Mouse (Mus musculus): ENCODE measurements around the gene Calm3. TPM values are rescaled to one million over a fixed set of nuclear protein-coding genes. Genes with fewer than 3 reads are reported as not detected.

Calm3 gene
- polyA plus RNA-seq, 3 experiments from 2014 or later, result 51.8 to 255 (median 105) TPM

DNA sequence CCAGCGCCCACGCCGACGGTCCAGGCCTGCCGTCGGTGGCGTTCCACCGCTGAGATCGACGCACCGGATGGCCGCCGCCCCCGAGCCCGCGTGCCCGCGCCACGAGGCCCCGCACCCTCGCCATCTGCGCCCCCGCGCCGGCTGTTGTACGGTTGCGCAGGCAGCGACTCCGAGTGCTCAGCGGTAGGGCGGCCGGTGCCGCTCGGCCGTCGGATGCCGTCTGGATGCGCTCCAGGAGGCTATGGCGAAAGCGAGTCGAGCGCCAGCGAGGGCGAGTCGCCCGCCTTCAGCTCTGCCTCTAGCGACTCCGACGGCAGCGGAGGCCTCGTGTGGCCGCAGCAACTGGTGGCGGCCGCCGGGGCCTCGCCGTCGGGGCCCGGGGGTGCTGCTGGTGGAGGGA is 38.0 kb downstream of the Calm3 start:
- no peak for ATAC-seq

DNA sequence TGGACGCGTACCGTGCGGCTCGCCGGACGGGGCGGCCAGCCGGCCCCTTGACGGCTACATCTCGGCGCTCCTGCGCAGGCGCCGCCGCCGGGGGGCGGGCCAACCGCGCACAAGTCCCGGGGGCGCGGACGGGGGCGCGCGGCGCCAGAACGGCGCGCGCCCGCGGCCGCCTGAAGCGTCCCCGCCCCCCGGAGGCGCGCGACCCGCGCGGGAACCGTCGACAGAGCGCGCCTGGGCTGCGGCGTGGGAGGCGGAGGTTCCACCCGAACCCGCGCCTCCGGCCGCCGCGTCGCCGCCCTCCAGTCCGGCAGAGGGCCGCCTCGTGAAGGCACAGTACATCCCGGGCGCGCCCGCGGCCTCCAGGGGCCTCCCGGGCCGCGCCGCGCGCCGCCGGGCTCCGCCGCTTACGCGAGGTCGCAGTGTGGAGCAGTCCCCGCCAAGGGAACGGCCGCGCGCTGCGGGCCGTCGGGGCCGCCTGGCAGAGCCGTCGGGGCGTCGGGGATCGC is 38.6 kb downstream of the Calm3 start:
- no peak for ATAC-seq

DNA sequence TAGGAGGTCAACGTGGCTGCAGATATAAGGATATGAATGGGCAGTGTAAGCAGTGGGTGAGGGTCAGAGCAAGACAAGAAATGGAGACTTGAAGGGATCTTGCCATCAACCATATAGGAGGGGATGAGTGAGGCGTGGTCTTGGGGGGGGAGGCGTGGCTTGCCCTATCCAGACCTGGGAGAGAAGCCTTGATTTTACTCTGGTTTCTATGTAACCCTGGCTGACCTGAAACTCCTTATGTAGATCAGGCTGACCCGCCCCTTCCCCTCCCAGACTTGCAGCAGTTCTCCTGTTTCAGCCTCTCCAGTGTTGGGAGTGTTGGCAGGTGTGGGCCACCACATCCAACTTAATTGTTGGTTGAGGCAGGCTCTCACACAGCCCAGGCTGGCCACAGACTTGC is 39.6 kb downstream of the Calm3 start:
- ATAC-seq, result no peak

DNA sequence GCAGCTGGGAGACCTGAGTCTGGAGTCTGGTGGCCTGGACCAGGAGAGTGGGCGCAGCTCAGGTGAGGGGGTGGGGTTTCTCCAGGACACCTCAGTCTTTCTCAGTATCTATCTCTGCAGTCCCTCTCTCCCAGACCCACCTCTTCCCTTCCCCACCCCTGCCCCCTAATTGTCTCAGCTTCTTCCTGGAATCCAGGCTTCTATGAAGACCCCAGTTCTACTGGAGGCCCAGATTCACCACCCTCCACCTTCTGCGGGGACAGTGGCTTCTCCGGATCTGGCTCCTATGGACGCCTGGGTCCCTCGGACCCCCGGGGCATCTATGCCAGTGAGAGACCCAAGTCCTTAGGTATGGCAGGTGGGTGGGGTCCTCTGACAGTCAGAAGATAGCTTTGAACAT is 40.8 kb downstream of the Calm3 start:
- ATAC-seq, result no peak

DNA sequence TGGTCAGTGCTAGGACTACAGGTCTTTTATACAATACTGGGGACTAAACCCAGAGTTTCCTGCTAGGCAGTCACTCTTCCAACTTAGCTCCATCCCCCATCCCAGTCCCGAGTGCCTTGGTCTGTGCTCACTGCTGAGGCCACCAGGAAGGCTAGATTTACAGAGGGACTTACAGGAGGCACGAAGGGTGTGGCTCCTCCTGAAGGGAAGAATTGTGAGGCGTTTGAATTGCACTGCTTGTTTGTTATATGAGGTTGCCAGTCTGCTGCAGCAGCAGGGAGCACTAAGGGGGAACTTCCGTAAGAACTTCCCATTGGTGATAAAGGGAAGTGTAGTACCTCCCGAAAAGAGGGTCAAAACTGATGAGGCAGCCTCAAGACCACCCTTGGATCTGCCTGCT is 43.3 kb downstream of the Calm3 start:
- no peak for ATAC-seq

DNA sequence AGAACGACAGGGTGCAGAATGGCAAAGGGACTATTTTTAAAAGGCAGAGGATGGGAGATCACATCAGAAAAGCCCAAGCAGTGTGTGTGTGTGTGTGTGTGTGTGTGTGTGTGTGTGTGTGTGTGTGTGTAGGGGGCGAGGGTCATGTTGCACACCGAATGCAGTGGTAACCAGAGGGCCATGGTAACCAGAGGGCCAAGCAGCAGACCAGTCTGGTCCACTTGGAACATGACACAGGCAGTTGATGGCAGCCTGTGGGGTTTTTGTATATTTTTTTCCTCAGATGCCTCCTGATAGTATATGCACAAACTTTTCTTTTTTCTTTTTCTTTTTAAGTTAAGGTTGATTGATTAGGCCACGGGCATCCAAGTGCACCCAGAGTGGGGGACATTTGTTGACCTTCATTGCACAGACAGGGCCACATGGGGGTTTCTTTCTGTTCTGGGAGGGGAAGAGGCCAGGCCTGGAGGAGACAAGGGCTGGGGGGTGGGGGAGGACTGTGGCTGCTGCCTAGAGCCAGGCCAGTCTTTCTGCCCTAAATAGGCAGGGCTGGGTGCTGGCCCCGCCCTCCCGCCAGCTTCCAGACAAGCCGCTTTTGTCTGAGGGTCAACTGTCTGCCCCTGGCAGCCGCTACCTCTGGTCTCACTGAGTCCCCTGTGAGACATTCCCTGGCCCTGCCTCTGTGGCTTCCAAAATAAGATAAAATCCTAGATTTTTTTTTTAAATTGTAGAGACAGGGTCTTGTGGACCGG is 43.9 kb downstream of the Calm3 start:
- no peak for ATAC-seq

DNA sequence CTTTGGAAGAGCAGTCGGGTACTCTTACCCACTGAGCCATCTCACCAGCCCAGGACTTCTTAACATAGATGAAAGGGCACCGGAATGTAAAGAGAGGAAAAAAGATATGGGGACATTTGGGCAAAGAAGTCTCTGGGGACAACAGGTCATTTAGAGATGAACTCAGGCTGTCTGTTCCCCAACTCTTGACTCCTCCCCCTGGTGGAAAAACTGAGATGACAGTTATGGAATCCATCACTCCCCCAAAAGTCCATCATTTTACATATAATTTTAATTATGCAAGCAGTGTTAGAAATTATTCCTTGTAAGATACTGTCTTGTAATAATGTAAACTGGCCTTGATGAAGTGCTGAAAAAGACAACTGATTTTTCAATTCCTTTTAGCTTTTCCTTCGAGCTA is 46.2 kb downstream of the Calm3 start:
- no peak for ATAC-seq

DNA sequence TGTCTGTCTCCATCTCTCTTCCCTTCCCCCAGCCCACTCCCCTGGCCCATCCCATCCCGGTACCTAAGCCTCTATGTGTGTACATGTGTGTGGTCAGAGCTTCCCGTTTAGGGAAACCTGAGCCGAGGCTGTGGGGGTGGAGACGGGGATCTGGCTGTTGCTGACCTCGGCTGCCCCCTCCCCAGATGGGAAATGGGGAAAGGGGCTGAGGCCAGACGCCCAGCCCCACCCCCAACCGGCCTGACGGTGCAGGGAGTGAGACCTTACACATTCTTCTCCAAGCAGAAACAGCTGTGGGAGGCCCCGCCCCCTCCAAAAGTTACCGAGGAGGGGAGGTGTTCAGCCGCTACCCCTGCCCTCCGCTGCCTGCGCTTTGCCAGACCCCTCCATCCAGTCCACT is 47.3 kb downstream of the Calm3 start:
- no peak for ATAC-seq

DNA sequence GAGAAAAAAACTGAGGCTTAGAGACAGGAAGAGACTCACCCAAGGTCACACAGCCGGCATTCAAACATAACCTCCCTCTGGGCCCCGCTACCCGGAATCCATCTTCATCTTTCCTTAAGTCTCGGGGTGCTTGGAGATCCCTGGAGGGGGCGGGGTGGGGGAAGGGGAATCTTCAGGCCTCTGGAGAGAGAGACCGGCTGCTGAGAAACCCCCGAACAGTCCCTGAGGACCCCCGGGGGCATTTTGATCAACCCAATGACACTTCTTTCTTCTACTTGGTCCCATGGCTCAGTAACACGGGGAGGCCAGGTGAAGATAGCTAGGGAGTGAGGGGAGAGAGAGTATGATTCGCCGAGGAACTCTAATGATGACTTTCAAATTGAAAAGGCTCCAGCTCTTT is 47.9 kb downstream of the Calm3 start:
- no peak for ATAC-seq

DNA sequence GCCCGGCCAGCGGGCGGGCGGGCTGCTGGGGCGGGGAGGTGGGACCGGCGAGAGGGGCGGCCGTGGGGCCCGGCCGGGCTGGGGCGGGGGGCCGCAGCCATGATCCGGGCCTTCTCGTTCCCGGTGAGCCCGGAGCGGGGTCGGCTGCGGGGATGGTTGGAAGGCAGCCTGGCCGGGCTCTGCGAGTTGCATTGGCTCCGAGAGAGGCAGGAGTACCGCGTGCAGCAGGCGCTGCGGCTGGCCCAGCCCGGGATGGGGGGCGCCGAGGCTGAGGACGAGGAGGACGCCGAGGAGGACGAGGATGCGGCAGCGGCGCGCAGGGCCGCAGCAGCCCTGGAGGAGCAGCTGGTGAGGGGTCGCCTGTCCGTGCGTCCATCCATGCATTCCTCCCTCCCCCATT is 48.6 kb downstream of the Calm3 start:
- ATAC-seq, result no peak

DNA sequence AGATGAGACGGTGACA is 48.8 kb downstream of the Calm3 start, which contains the start of gene Dact3:
TSS of gene Dact3 (plus strand) at position 8 of the 16 bp plus-strand sequence.
- ATAC-seq, result no peak

DNA sequence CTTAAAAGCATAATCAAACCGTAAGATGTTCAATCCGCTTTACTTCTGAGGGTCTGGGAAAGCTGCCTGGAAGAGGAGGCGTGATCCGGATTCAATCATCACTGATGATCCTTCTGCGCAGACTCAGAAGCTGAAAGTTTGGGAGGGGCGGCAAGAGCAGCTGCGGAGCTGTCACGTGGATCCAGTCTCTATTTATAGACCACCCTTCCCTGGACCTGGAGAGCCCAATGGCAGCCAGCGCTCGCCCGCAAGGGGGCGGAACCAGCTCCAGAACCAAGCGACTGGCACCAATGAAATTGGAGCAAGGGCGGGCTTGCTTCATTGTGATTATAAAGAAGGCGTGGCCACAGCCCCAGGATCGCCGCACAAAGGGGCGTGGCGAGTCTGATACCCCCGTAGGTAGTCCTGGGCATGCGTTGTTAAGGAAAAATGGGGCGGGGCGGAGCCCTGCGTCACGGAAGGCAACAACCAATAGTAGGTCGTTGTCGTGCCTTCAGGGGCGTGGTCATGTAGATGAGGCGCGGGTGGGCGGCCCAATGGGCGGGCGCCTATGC is 49.1 kb downstream of the Calm3 start:
- peak; percentile 87 for ATAC-seq

DNA sequence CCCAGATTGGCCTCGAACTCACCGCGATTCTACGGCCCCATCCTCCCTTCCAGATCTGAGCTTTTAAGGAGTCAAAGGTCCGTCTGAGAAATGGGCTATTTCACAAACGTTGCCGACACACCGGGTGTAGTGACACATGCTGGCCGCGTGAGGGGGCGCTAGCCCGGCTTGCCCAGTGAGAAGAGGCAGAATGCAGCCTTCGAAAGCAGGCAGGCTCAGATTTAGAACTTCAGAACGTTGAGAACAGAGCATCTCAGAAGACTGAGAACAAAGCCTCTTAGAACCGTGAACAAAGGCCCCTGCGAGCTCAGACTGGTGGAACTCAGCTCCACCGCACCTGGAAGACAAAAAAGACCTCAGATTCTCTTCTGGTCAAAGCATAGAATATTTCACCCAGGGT is 49.7 kb downstream of the Calm3 start:
- peak; percentile 47 for ATAC-seq

DNA sequence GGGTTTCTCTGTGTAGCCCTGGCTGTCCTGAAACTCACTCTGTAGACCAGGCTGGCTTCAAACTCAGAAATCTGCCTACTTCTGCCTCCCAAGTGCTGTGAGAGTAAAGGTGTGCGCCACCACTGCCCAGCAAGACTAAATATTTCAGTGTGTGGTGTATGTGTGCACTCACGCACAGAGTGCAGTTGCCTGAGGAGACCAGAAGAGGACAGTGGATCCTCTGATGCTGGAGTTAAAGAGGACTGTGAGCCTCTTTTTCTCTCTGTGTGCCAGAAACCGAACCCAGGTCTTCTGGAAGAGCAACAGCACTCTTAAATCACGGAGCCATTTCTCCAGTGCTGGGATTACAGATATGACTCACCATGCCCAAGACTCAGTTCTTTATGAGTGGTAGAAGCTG is 50.5 kb downstream of the Calm3 start:
- no peak for ATAC-seq

DNA sequence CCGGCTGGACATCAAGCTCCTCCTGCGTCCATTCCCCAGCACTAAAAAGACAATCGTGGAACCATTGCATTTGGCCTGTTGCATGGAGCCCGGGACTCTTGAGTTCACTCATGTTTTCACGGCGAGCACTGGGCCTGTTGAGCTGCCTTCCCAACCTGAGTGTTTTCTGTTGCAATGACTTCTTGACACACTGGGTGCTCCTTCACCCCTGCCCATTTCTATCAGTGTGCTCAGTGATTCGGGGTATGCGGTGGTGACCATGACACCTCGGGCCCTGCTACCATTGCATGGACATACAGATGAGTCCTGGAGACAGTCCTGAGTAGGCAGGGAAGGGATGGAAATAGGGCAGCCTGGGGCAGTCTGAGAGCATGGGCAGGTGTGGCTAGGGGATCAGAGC is 51.4 kb downstream of the Calm3 start:
- ATAC-seq, result no peak

DNA sequence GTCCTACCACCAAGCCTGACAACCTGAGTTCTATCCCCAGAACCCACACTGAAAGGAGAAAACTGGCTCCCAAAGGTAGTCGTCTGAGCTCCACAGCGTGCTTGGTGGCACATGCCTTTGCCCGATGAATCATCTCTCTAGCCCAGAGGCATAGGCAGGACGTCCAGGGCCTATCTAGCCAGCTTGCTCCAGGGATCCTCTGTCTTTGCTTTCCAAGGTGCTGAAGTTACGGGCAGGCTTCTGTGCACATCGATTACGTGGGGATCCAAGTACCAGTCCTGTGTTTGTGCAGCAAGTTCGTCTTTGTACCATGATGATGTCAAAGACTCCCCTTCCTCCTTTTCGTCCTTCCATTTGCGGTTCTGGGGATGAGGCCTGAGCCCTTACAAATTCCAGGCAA is 52.3 kb downstream of the Calm3 start:
- ATAC-seq, result no peak

DNA sequence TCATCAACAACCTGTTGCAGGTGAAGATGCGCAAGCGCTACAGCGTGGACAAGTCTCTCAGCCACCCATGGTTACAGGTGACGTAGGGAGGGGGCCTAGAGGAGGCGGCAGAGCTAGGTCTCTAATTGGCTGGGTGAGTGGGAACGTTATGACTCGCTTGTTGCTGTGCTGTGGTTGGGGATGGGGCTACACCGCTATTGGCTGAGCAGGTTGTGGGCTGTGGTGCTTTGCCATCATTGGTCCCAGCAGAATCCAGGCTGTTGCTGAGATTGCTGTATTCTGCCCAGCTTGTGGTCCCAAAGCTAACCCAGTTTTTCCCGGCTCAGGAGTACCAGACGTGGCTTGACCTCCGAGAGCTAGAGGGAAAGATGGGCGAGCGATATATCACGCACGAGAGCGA is 54.4 kb downstream of the Calm3 start:
- ATAC-seq, result no peak

DNA sequence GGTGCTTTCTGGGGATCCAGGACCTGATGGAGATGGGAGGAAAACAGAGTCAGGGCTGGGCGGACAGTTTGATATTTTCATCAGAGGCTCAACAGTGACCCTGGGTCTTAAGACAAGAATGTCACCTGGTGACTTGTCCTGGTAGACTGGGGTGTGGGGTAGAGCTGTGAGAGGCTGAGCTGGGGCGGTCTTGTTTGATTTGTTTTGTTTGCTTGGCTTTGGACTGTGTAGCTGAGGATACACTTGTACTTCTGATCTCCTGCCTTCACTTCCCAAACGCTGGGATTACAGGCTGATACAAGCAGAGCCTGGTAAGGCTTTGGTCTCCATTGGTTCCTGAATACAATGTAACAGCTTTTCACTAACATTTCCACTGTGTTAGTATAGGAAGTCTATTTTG is 56.4 kb downstream of the Calm3 start:
- ATAC-seq, result no peak

Other genes starting within 250 kb of the Calm3 start
- 1 to 10 TPM in 2 of 3 experiments, not detected in 1; 1.3 TPM for gene Ceacam15, start 248.4 kb downstream of the Calm3 start, polyA plus RNA-seq (2017; shearing (Covaris generic))
- gene Ceacam9, start 202.2 kb downstream of the Calm3 start, polyA plus RNA-seq (2017; shearing (Covaris generic)), result not detected
- gene Ap2s1, start 185.7 kb downstream of the Calm3 start, polyA plus RNA-seq (2017; shearing (Covaris generic)), result 100 to 1,000 TPM in 1 of 3 experiments, 10 to 100 TPM in 2; 62.5 to 127 (median 72.4) TPM
- 100 to 1,000 TPM; 134 to 155 (median 155) TPM for gene Slc1a5, start 142.8 kb downstream of the Calm3 start, polyA plus RNA-seq (2017; shearing (Covaris generic))
- 10 to 100 TPM; 16.1 to 24.1 (median 19.7) TPM for gene Strn4, start 108.2 kb downstream of the Calm3 start, polyA plus RNA-seq (2017; shearing (Covaris generic))
- gene Fkrp, start 107.4 kb downstream of the Calm3 start, polyA plus RNA-seq (2017; shearing (Covaris generic)), result 1 to 10 TPM; 5.7 to 9.6 (median 8.9) TPM
- gene Prkd2, start 81.2 kb downstream of the Calm3 start, polyA plus RNA-seq (2017; shearing (Covaris generic)), result 10 to 100 TPM; 38.3 to 51.4 (median 47.1) TPM
- gene Dact3, start 48.8 kb downstream of the Calm3 start, polyA plus RNA-seq (2017; shearing (Covaris generic)), result not detected
- gene Gng8, start 32.3 kb downstream of the Calm3 start, polyA plus RNA-seq (2017; shearing (Covaris generic)), result not detected
- 1 to 10 TPM; 4.3 to 8.2 (median 7.1) TPM for gene Ptgir, start 17.6 kb downstream of the Calm3 start, polyA plus RNA-seq (2017; shearing (Covaris generic))
- gene Pnmal2, start 20.6 kb upstream of the Calm3 start, polyA plus RNA-seq (2017; shearing (Covaris generic)), result not detected
- not detected for gene Pnmal1, start 35.6 kb upstream of the Calm3 start, polyA plus RNA-seq (2017; shearing (Covaris generic))
- gene Gm42372, start 59.0 kb upstream of the Calm3 start, polyA plus RNA-seq (2017; shearing (Covaris generic)), result 1 to 10 TPM; 3.7 to 5.7 (median 5.2) TPM
- under 1 TPM in 2 of 3 experiments, not detected in 1; 0.09 to 0.15 TPM for gene Ccdc8, start 68.6 kb upstream of the Calm3 start, polyA plus RNA-seq (2017; shearing (Covaris generic))
- gene Ppp5c, start 103.8 kb upstream of the Calm3 start, polyA plus RNA-seq (2017; shearing (Covaris generic)), result 10 to 100 TPM; 55.1 to 67.1 (median 62.0) TPM
- gene Hif3a, start 138.3 kb upstream of the Calm3 start, polyA plus RNA-seq (2017; shearing (Covaris generic)), result under 1 TPM in 2 of 3 experiments, not detected in 1; 0.42 to 0.47 TPM
- gene Psg16, start 149.9 kb upstream of the Calm3 start, polyA plus RNA-seq (2017; shearing (Covaris generic)), result 1 to 10 TPM in 2 of 3 experiments, not detected in 1; 1.2 to 1.5 TPM
- under 1 TPM in 1 of 3 experiments, not detected in 2; 0.11 TPM for gene Ceacam3, start 226.2 kb upstream of the Calm3 start, polyA plus RNA-seq (2017; shearing (Covaris generic))

Data from inflammation-experienced regulatory T-cells, adult 6 months (primary cell).